Mouse (Mus musculus) adipocyte (in vitro differentiated cells): ENCODE results near the gene Maml2.

Source experiments
- DNase-seq: peaks from one replicate; pipeline ENCODE4 v3.0.0-alpha.2; 2016; ENCODE audit warnings: low spot score

Gene Maml2

GRCm38 (mm10) chr9:13310236-13310635 is 12.5 kb downstream of the Maml2 start:
- no peak for DNase-seq

DNA sequence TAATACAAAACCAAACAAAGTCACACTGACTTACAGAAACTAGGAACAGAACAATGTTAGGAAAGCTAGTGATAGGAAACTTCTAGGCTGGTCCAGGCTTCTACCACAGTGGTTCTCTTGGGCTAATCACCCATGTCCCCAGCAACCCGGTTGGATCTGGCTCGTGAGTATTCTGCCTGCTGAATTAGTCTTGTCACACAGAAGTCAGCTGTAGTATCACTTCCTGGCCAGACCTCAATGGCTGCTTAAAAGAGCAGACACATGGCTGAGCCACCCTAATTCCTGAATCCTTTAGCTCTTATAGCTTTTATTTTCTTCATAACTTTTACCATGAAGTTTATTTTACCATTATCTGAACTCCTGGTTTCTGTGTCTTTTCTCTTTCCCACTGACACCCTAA is 13.3 kb downstream of the Maml2 start:
- no peak for DNase-seq

- no peak for DNase-seq
Observed at GRCm38 (mm10) chr9:13313923-13314322, 16.2 kb downstream of the Maml2 start.

GRCm38 (mm10) chr9:13314577-13315004 is 16.8 kb downstream of the Maml2 start:
- no peak for DNase-seq

DNA sequence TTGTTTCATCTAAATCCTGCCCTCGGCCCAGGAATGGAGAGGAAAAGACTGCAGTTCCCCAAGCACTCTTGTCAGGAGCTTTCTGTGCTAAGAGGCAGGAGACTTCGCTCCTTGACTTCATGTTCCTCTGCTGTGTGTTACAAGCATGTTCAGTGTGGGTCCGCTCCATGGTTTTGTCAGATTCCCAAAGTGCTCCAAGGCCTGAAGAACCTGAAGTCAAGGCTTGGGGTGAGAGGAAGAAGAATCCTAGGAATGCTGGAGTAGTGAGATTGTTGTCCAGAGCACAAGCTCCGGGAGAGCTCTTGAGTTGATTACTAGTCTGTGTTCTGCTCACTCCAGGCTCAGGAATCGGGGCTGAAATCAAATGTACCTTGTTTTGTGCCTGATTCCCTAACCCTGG is 17.6 kb downstream of the Maml2 start:
- no peak for DNase-seq

DNA sequence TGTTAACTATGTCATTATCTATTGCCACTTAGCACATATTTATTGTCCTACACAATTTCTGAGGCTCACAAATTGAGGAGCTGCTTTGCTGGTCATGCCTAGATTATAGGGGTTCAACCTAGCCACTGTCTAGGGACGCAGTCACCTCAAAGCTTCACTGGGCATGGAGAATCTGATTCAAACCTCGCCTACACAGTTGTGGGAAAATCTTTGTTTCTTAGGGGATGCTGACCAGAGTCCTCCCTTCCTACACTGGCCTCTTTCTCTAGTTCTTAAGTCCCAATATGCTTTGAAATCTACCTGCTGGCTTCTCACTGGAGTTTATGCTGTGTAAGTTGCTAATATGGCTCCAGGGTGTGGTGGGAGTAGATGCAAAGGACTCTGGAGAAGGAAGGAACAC is 21.8 kb downstream of the Maml2 start:
- DNase-seq, result no peak

- no peak for DNase-seq
Observed at GRCm38 (mm10) chr9:13320800-13321364, 23.1 kb downstream of the Maml2 start.

DNA sequence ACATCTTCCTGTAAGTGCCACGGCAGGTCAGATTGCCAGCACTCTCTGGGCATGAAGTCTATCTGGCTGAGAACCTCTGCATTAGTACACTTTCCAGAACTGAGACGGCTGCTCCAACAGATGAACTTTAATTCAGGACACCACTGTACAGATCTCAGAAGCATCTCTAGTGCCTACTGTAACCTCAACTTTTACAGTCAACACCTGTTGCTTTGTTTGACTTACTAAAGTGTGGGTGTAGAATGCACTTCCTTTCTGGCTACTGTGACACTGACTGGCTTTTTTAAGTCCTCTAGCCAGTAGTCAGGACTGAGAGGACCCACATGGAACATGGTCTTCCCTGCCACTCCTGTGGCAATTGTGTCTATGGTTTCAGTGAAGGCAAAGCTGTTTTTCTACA is 25.3 kb downstream of the Maml2 start:
- DNase-seq, result no peak

DNA sequence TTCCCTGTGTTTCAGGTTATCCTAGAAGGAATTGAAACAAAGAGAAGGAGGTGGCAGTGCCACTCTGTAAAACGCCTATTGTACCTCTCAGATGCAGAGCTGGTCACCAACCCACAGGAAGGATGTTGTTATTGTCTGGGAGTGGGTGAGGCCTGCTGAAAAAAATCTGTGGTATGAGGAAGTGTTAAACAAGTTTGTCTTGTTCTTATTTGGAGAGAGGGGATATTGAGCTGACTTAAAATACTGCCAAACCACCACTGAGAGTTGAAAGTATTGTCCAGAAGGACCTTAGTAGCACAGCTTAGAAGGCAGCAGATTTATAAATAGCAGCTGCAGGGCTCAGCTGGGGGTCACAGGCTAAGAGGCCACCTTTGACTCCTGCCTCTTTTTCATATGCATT is 25.9 kb downstream of the Maml2 start:
- DNase-seq, result no peak

GRCm38 (mm10) chr9:13414230-13414766 is 116.5 kb downstream of the Maml2 start:
- DNase-seq, result no peak

DNA sequence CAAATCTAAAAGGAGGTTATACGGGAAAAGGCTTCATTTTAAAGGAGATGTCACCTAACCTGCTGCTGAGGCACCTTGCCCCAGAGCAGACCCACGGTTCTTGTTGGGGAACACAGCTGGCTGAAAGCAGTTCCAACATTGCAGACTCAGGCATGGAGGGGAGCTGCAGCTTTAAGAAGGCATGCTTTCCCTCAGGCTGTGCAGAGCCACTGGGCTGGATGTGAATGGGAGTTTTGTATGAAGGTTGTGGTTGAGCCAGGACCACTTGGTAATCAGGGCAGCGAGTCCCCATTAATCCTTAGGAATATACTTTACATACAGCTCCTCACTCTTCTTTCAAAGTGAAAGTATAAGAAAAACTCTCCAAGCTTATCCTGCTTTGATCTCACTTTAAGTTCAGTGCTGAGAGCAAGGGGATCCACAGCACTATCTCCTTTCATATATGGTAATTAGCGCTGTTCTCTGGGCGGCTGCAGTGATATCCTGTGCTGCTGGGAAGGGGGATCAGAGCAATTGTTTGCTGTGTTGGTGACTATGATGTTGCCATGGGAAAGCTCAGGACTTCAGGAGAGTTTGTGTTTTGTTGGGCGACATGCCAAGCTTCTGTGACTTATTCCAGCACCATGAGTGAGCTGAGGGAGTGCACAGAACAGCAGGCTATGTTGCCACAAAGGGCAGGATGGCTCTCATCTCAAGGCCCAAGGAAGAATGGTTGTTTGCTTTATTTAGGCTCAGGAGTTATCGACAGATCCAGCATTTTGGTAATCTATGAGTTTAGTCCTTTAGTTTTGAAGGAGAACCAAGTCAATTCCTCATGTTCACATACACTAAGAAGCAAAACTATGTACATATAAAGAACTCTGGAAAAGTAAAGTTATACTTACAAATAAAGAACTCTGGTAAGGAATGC is 127.5 kb downstream of the Maml2 start:
- peak; percentile 87 for DNase-seq

GRCm38 (mm10) chr9:13429477-13430125 is 131.8 kb downstream of the Maml2 start:
- no peak for DNase-seq

- no peak for DNase-seq
Observed at GRCm38 (mm10) chr9:13430302-13430701, 132.5 kb downstream of the Maml2 start.

DNA sequence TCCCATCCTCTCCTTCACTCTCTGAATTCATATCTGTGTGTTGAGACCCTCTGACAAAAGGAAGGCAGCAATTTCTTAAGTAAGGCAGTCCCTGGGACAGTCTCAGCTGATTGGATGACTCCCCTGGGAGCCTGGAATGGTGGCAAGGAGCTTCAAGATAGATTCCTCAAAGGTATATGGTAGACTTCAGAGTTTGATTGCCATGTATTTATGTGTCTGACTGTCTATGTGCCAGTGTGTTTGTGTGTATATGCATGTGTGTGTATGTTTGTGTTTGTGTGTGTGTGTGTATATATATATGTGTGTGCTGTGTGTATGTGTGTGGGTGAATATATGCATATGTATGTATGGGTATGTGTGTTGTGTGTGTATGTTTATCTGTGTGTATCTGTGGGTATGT is 133.0 kb downstream of the Maml2 start:
- DNase-seq, result no peak

- DNase-seq, result no peak
Observed at GRCm38 (mm10) chr9:13431646-13432045, 133.9 kb downstream of the Maml2 start.

DNA sequence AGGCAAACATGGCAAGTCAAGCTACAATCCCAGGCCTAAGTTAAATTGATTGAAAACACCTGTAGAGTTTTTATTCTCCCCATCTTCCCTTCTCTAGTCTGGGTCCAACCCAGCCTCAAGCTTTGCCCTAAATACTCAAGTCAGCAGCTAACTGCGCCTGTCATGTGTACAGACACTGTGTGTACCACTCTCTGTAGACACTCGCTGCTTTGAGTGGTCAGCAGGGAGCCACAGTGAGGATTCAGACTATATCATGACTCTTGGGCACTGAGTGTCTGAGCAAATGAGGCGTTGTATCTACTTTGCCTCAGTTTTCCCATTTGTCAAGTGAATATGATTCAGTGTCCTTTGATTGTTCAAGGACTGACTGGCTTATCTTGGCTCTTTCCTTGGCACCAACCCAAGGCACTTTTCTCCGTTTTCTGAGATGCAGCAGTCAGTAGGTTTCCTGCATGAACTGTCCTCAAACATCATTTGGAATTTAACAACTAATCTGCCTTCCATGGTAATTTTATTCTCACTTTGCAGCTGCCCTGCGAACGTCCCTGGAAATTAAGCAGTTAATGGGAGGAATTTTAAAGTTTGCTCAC is 135.8 kb downstream of the Maml2 start:
- DNase-seq, result no peak

DNA sequence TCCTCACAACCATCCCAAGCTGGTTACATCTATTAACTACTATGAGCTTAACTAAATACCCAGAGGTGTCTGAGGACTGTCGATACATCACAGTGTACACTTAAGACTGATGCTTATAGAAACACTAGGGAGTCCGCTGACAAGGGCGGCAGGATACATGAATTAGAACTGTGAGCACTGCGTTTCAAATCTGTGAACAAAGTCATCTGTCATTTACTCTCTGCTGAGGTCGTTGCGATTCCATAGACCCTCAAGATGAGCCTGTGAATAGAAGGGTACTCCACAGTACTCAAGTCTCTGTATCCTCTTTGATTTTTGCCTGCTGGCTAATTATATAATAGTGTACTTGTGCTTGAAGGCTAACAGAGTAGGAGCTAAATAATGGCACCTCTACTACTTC is 143.2 kb downstream of the Maml2 start:
- DNase-seq, result no peak

GRCm38 (mm10) chr9:13442012-13442735 is 144.4 kb downstream of the Maml2 start:
- peak; percentile 45 for DNase-seq

- DNase-seq, result peak; percentile 19
Observed at GRCm38 (mm10) chr9:13443484-13444211, 145.9 kb downstream of the Maml2 start.

- DNase-seq, result no peak
Observed at GRCm38 (mm10) chr9:13446236-13446635, 148.5 kb downstream of the Maml2 start.

DNA sequence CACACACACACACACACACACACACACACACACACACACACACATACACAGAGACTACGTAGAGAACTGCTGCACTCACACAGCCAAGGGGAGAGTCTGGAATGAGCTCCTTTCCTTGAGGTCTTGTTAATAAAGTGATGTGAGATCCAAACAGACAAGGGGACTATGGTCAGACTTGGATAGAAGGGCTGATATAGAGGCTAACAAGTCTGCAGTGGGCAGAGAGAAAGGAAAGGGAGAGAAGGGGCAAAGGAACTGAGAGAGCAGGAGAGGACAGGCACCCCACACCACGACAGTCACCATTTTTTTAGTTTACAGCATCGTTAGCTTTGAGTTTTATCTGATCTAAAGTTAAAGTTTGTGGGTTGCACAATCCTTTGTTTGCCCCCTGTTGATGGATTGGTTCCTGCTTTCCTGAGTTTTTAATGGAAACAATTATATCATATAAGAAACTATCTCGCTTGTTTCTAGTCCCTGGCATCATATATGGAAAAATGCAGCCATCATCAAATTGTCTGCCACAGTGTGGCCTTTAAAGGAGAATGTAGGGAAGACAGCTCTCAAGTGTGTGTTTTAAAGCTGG is 149.0 kb downstream of the Maml2 start, which contains the start of gene Gm17571:
Gene Gm17571 (minus strand): TSS at position 51 of the 583 bp plus-strand sequence.
- DNase-seq, result no peak
